Mouse (Mus musculus): ENCODE data around the gene Gch1. TPM values are rescaled to one million over a fixed set of nuclear protein-coding genes. Genes with fewer than 3 reads are reported as not detected.

Gch1 gene
- total and polyA plus RNA-seq, 3 experiments = 4.4 to 6.6 TPM; not detected in 1

- DNase-seq (ENCODE audit: low read depth, low spot score) = no peak
- Histone ChIP-seq H3K4me3 (ENCODE audit: control insufficient read depth in 1 of 2, insufficient read depth in 1 of 2, low read depth in 2 of 2, low read length in 2 of 2) (no peak overlapping the region), H3K36me3 (ENCODE audit: control insufficient read depth in 1 of 2, insufficient read depth in 2 of 2, low read length in 2 of 2) (no peaks in the 10 kb centered on the region), H3K27me3 (ENCODE audit: control insufficient read depth in 1 of 2, insufficient read depth in 2 of 2, low read length in 2 of 2) (peaks cover 0 to 1% of the 10 kb centered on the region in 2 experiments; a peak in 1 of 4 replicates), H3K79me2 (ENCODE audit: control insufficient read depth, insufficient read depth, low read length, poor library complexity) (no peaks in the 10 kb centered on the region), H3K9me3 (replicated peaks; ENCODE audit: insufficient read depth, low read length) (no peaks in the 10 kb centered on the region), H3K4me1 (ENCODE audit: control insufficient read depth in 1 of 2, insufficient read depth in 2 of 2, low read length in 2 of 2) (no peaks in the 10 kb centered on the region), H3K9ac (ENCODE audit: control insufficient read depth, low read depth, low read length, poor library complexity, severe bottlenecking) (no peak overlapping the region), H3K27ac (ENCODE audit: control insufficient read depth, low read depth, low read length) (no peak overlapping the region)
- no peak for TF ChIP-seq ELF1 (IDR thresholded peaks at IDR 0.05; ENCODE audit: low read depth, low read length)
- peak; percentile 48; the same call in 1 of the 2 replicates for TF ChIP-seq MAX (IDR thresholded peaks at IDR 0.05; ENCODE audit: low read length)
- peak; percentile 68 for TF ChIP-seq USF1 (IDR thresholded peaks at IDR 0.05; ENCODE audit: low read depth, low read length)
- 0 out of 4 replicates have a peak, but pooled peaks of 1 of the 2 experiments have one; percentile 64 for TF ChIP-seq USF2 (IDR thresholded peaks at IDR 0.05; ENCODE audit: borderline replicate concordance in 1 of 2, insufficient read depth in 1 of 2, low read depth in 1 of 2, low read length in 2 of 2)
Observed at GRCm38 (mm10) chr14:47105755-47106154, 83.5 kb downstream of the Gch1 start.

- Histone ChIP-seq H3K27me3 (ENCODE audit: control insufficient read depth in 1 of 2, insufficient read depth in 2 of 2, low read length in 2 of 2) (peaks cover 0 to 1% of the 10 kb centered on the region in 2 experiments; a peak in 1 of 4 replicates), H3K4me3 (ENCODE audit: control insufficient read depth in 1 of 2, insufficient read depth in 1 of 2, low read depth in 2 of 2, low read length in 2 of 2) (no peak overlapping the region)
Observed at GRCm38 (mm10) chr14:47105174-47105557, 84.0 kb downstream of the Gch1 start.

GRCm38 (mm10) chr14:47104246-47105173 is 84.7 kb downstream of the Gch1 start:
- Histone ChIP-seq H3K27me3 (ENCODE audit: control insufficient read depth in 1 of 2, insufficient read depth in 2 of 2, low read length in 2 of 2) (peaks cover 0 to 1% of the 10 kb centered on the region in 2 experiments; a peak in 1 of 4 replicates), H3K9me3 (replicated peaks; ENCODE audit: insufficient read depth, low read length) (no peaks in the 10 kb centered on the region), H3K9ac (ENCODE audit: control insufficient read depth, low read depth, low read length, poor library complexity, severe bottlenecking) (no peak overlapping the region), H3K27ac (ENCODE audit: control insufficient read depth, low read depth, low read length) (no peak overlapping the region), H3K79me2 (ENCODE audit: control insufficient read depth, insufficient read depth, low read length, poor library complexity) (no peaks in the 10 kb centered on the region), H3K36me3 (ENCODE audit: control insufficient read depth in 1 of 2, insufficient read depth in 2 of 2, low read length in 2 of 2) (no peaks in the 10 kb centered on the region), H3K4me3 (ENCODE audit: control insufficient read depth in 1 of 2, insufficient read depth in 1 of 2, low read depth in 2 of 2, low read length in 2 of 2) (no peak overlapping the region), H3K4me1 (ENCODE audit: control insufficient read depth in 1 of 2, insufficient read depth in 2 of 2, low read length in 2 of 2) (no peaks in the 10 kb centered on the region)
- no peak for DNase-seq (ENCODE audit: low read depth, low spot score)
- TF ChIP-seq BHLHE40 (IDR thresholded peaks at IDR 0.05; ENCODE audit: borderline replicate concordance, low read depth, low read length) (no peak), MAZ (IDR thresholded peaks at IDR 0.05; ENCODE audit: low read depth, low read length) (no peak), RAD21 (IDR thresholded peaks at IDR 0.05; ENCODE audit: low read depth, low read length) (no peak), TCF12 (IDR thresholded peaks at IDR 0.05; ENCODE audit: low read depth, low read length) (no peak), KAT2A (conservative IDR thresholded peaks at IDR 0.05; ENCODE audit: low read depth, low read length) (no peak), NRF1 (IDR thresholded peaks at IDR 0.05; ENCODE audit: insufficient read depth, low read depth, low read length, poor library complexity, severe bottlenecking) (no peak), MEF2A (IDR thresholded peaks at IDR 0.05; ENCODE audit: extremely low read depth, insufficient replicate concordance, low read depth, low read length, poor library complexity, severe bottlenecking) (no peak), MYB (IDR thresholded peaks at IDR 0.05; ENCODE audit: low read depth, low read length) (no peak), TBP (IDR thresholded peaks at IDR 0.05; ENCODE audit: low read depth, low read length) (no peak), RCOR1 (IDR thresholded peaks at IDR 0.05; ENCODE audit: low read depth, low read length) (no peak), USF2 (IDR thresholded peaks at IDR 0.05; ENCODE audit: borderline replicate concordance in 1 of 2, insufficient read depth in 1 of 2, low read depth in 1 of 2, low read length in 2 of 2) (no peak), POLR2AphosphoS5 (IDR thresholded peaks at IDR 0.05; ENCODE audit: borderline replicate concordance, low read depth, low read length) (no peak), GABPA (IDR thresholded peaks at IDR 0.05; ENCODE audit: low read depth, low read length) (no peak)

More at GRCm38 (mm10) chr14:47105174-47105557, 84.0 kb downstream of the Gch1 start:
- no peaks in the 10 kb centered on the region for H3K4me1 ChIP-seq (ENCODE audit: control insufficient read depth in 1 of 2, insufficient read depth in 2 of 2, low read length in 2 of 2)
- DNase-seq (ENCODE audit: low read depth, low spot score) = no peak
- no peak overlapping the region for H3K27ac ChIP-seq (ENCODE audit: control insufficient read depth, low read depth, low read length)
- no peak overlapping the region for H3K9ac ChIP-seq (ENCODE audit: control insufficient read depth, low read depth, low read length, poor library complexity, severe bottlenecking)
- H3K79me2 ChIP-seq (ENCODE audit: control insufficient read depth, insufficient read depth, low read length, poor library complexity) = no peaks in the 10 kb centered on the region
- H3K9me3 ChIP-seq (replicated peaks; ENCODE audit: insufficient read depth, low read length) = no peaks in the 10 kb centered on the region
- TF ChIP-seq TCF12 (IDR thresholded peaks at IDR 0.05; ENCODE audit: low read depth, low read length) = no peak
- TF ChIP-seq POLR2A (IDR thresholded peaks at IDR 0.05; ENCODE audit: control insufficient read depth in 1 of 2, insufficient read depth in 1 of 2, low read depth in 1 of 2, low read length in 2 of 2, poor library complexity in 1 of 2) = no peak
- TF ChIP-seq MXI1 (IDR thresholded peaks at IDR 0.05; ENCODE audit: low read depth, low read length) = no peak
- no peak for TF ChIP-seq CHD1 (IDR thresholded peaks at IDR 0.05; ENCODE audit: low read depth, low read length)
- no peak for TF ChIP-seq ETS1 (IDR thresholded peaks at IDR 0.05; ENCODE audit: low read depth, low read length)
- no peak for TF ChIP-seq MAFK (IDR thresholded peaks at IDR 0.05; ENCODE audit: borderline replicate concordance, low read depth, low read length)
- TF ChIP-seq MYB (IDR thresholded peaks at IDR 0.05; ENCODE audit: low read depth, low read length) = no peak
- TF ChIP-seq SMC3 (IDR thresholded peaks at IDR 0.05; ENCODE audit: low read depth, low read length) = no peak
- no peak for TF ChIP-seq NELFE (IDR thresholded peaks at IDR 0.05; ENCODE audit: low read depth, low read length)
- no peak for TF ChIP-seq MAZ (IDR thresholded peaks at IDR 0.05; ENCODE audit: low read depth, low read length)
- no peak for TF ChIP-seq RCOR1 (IDR thresholded peaks at IDR 0.05; ENCODE audit: low read depth, low read length)
- TF ChIP-seq HCFC1 (IDR thresholded peaks at IDR 0.05; ENCODE audit: low read depth, low read length) = no peak
- no peak for TF ChIP-seq ELF1 (IDR thresholded peaks at IDR 0.05; ENCODE audit: low read depth, low read length)
- no peak for TF ChIP-seq TAL1 (IDR thresholded peaks at IDR 0.05; ENCODE audit: low read length)
- no peak for TF ChIP-seq UBTF (IDR thresholded peaks at IDR 0.05; ENCODE audit: borderline replicate concordance, insufficient read depth, low read depth, low read length)
- no peak for TF ChIP-seq MAX (IDR thresholded peaks at IDR 0.05; ENCODE audit: low read length)
- no peak for TF ChIP-seq POLR2AphosphoS2 (IDR thresholded peaks at IDR 0.05; ENCODE audit: low read length)
- no peaks in the 10 kb centered on the region for H3K36me3 ChIP-seq (ENCODE audit: control insufficient read depth in 1 of 2, insufficient read depth in 2 of 2, low read length in 2 of 2)

Measured in MEL (cell line).